Mouse (Mus musculus) brain, embryonic 14.5 days (tissue): ENCODE measurements around the gene Kcnd3.

Source experiments
- CTCF ChIP-seq: fragments of 200-500 bp; IDR thresholded peaks from 2 replicates; pipeline ENCODE4 v1.5.1; 2012; ENCODE audit warnings: inconsistent platforms, mild to moderate bottlenecking, moderate library complexity, borderline replicate concordance; ENCODE audit not compliant: insufficient read depth, insufficient read length; ENCODE audit errors: extremely low read depth
- POLR2A ChIP-seq: fragments of 200-500 bp; IDR thresholded peaks from 2 replicates; pipeline ENCODE4 v1.6.1; 2012; ENCODE audit warnings: mild to moderate bottlenecking, inconsistent platforms, borderline replicate concordance; ENCODE audit not compliant: poor library complexity, insufficient read depth, insufficient read length, severe bottlenecking; ENCODE audit errors: extremely low read depth

GRCm38 (mm10) chr3:105411776-105412175 is 40.4 kb upstream of the Kcnd3 start:
- no peak for TF ChIP-seq CTCF
- TF ChIP-seq POLR2A: no peak
